Mouse (Mus musculus) stomach, postnatal 0 days (tissue): ENCODE data around the gene Usp35. TPM values are rescaled to one million over a fixed set of nuclear protein-coding genes. Genes with fewer than 3 reads are reported as not detected.
A peak's percentile ranks its signal among the peaks of the same experiment; 100 is the strongest.

Source experiments
- ATAC-seq: fragments of 200-750 bp; cut with Nextera tagmentation; 2 replicates; pipeline ENCODE4 v1.8.0; 2017; ENCODE audit not compliant: low FRiP score, low TSS enrichment
- DNase-seq: peaks from one replicate; pipeline ENCODE4 v3.0.0-alpha.2; 2016; ENCODE audit warnings: low spot score
- H3K27ac ChIP-seq: fragments of 300-500 bp; sonication (generic); replicated peaks from 2 replicates; pipeline ENCODE4 v1.5.1; 2014; ENCODE audit warnings: mild to moderate bottlenecking, control low read depth
- H3K27me3 ChIP-seq: fragments of 300-500 bp; sonication (generic); 2 replicates; pipeline ENCODE4 v1.6.1; 2014; ENCODE audit warnings: low read length; ENCODE audit not compliant: control insufficient read depth, insufficient read depth
- H3K36me3 ChIP-seq: fragments of 300-500 bp; sonication (generic); 2 replicates; pipeline ENCODE4 v1.6.1; 2014; ENCODE audit warnings: low read length, mixed read lengths; ENCODE audit not compliant: control insufficient read depth, insufficient read depth
- H3K4me1 ChIP-seq: fragments of 300-500 bp; sonication (generic); replicated peaks from 2 replicates; pipeline ENCODE4 v1.6.1; 2014; ENCODE audit warnings: antibody characterized with exemption; ENCODE audit not compliant: control insufficient read depth, insufficient read depth
- H3K4me2 ChIP-seq: fragments of 300-500 bp; sonication (generic); replicated peaks from 2 replicates; pipeline ENCODE4 v1.6.1; 2014; ENCODE audit warnings: low read depth, mild to moderate bottlenecking, control low read depth, moderate library complexity
- H3K4me3 ChIP-seq: fragments of 300-500 bp; sonication (generic); 2 replicates; pipeline ENCODE4 v1.5.1; 2014; ENCODE audit warnings: low read depth, low read length, control low read depth
- H3K9ac ChIP-seq: fragments of 300-500 bp; sonication (generic); 2 replicates; pipeline ENCODE4 v1.6.1; 2014; ENCODE audit warnings: mild to moderate bottlenecking, low read length, control low read depth, mixed read lengths
- H3K9me3 ChIP-seq: fragments of 300-500 bp; sonication (generic); 2 replicates; pipeline ENCODE4 v1.6.1; 2016; ENCODE audit warnings: low read length; ENCODE audit not compliant: control insufficient read depth
- CTCF ChIP-seq: IDR thresholded peaks from 2 replicates; pipeline ENCODE4 v1.5.1; 2016; ENCODE audit warnings: antibody characterized with exemption, low read depth, mild to moderate bottlenecking, moderate library complexity
- EP300 ChIP-seq: optimal IDR thresholded peaks from 2 replicates; pipeline ENCODE3; 2016; ENCODE audit warnings: antibody characterized with exemption
- WGBS: fragments of 180-500 bp; shearing (Covaris S2); extraction: QIAGEN DNeasy Blood & Tissue Kit; methylation state at CpG from one replicate; pipeline ENCODE4 v1.1.7; 2014; 5-methylcytosine and 5-hydroxymethylcytosine counted together
- polyA plus RNA-seq: library from polyadenylated mRNA; unstranded; fragments of >200 nt; fragmentation: Nextera tagmentation; extraction: Ambion mirVana; gene quantifications from 2 replicates; pipeline ENCODE4 v1.2.1, GENCODE M21; 2015

Gene Usp35
- polyA plus RNA-seq, 1 experiment from 2014 or later, result 0.62 TPM

- Histone ChIP-seq H3K4me3 (no peak overlapping the region), H3K9ac (no peak overlapping the region), H3K4me2 (no peak overlapping the region), H3K27me3 (no peaks in the 10 kb centered on the region), H3K36me3 (no peaks in the 10 kb centered on the region), H3K9me3 (no peaks in the 10 kb centered on the region), H3K27ac (no peak overlapping the region), H3K4me1 (no peaks in the 10 kb centered on the region; the same call in 1 of the 2 replicates)
- peak; percentile 4 for DNase-seq
- no peak for ATAC-seq
- TF ChIP-seq CTCF (no peak), EP300 (no peak)
- 57% methylated on average over 1 of the region's 1 CpGs for WGBS
Observed at GRCm38 (mm10) chr7:97365887-97366286, 34.1 kb upstream of the Usp35 start.

DNA sequence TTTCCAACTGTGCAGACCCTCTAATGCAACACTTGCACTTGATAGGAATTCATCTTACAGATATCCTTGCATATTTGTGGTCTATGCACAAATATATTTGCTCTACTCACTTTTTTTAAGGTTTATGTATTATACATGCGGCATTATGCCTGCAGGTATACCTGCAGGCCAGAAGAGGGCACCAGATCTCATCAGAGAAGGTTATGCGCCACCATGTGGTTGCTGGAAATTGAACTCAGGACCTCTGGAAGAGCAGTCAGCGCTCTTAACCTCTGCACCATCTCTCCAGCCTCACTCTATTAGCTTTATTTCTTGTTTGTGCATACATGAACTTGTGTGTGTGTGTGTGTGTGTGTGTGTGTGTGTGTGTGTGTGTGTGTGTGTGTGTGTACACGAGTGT lies 29.6 kb upstream of the Usp35 start:
- no peak for ATAC-seq

DNA sequence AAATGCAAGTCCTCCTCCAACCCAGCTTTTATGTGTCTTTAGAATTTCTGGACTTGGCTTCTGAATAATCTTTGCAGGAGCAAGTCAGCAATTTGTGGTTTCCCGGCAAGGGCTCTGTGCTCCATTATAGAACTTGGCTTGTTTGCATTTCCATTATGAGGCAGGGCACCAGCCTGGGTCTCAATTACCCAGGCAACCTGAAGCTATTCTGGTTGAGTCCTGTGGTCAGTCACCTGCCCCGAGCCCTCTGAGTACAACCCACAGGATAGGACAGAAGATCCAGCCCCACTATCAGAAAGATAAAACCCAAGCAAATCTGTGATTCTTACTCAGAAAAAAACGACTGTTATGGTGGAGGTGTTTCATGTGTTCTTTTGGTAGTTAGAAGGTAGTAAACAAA lies 29.1 kb upstream of the Usp35 start:
- Histone ChIP-seq H3K36me3 (no peaks in the 10 kb centered on the region), H3K27me3 (no peaks in the 10 kb centered on the region), H3K4me1 (no peaks in the 10 kb centered on the region), H3K9ac (no peak overlapping the region), H3K4me3 (no peak overlapping the region), H3K4me2 (no peak overlapping the region), H3K9me3 (no peaks in the 10 kb centered on the region), H3K27ac (no peak overlapping the region)
- TF ChIP-seq EP300 (no peak), CTCF (no peak)
- ATAC-seq, result no peak
- DNase-seq, result peak; percentile 7
- 44% methylated on average over 3 of the region's 3 CpGs for WGBS

More for the DNA sequence above, 29.6 kb upstream of the Usp35 start:
- Histone ChIP-seq H3K4me3 (no peak overlapping the region), H3K27ac (no peak overlapping the region), H3K9ac (no peak overlapping the region), H3K9me3 (no peaks in the 10 kb centered on the region), H3K4me2 (no peak overlapping the region), H3K4me1 (no peaks in the 10 kb centered on the region), H3K36me3 (no peaks in the 10 kb centered on the region), H3K27me3 (no peaks in the 10 kb centered on the region)
- 25% methylated on average over 4 of the region's 4 CpGs for WGBS
- peak; percentile 40 for DNase-seq
- TF ChIP-seq EP300 (no peak), CTCF (peak; percentile 82)

DNA sequence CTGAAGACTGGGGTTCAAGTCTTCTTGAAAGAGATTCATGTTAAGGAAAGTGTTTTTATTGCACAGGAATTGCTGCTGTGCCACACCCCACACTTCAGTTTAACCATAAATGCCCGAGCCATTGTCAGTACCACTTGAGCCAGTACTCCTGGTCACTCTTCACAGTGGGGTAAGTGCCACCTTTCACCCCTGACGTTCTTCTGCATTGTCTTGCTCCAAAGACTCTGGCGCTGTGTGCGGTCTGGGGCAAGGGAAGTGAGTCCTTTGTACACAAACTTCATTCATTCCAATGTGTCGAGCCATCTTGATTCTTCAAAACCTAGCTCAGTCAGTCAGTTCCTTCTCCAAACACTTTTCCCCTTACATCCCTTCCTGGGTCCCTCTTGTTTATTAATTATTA lies 28.3 kb upstream of the Usp35 start:
- DNase-seq (peak; percentile 7), ATAC-seq (no peak)
- whole genome bisulfite sequencing, result 64% methylated on average over 5 of the region's 5 CpGs
- Histone ChIP-seq H3K9me3 (no peaks in the 10 kb centered on the region), H3K4me2 (no peak overlapping the region), H3K27me3 (no peaks in the 10 kb centered on the region), H3K4me1 (no peaks in the 10 kb centered on the region), H3K36me3 (no peaks in the 10 kb centered on the region), H3K9ac (no peak overlapping the region), H3K27ac (no peak overlapping the region), H3K4me3 (no peak overlapping the region)
- TF ChIP-seq CTCF, result no peak
- TF ChIP-seq EP300, result no peak

DNA sequence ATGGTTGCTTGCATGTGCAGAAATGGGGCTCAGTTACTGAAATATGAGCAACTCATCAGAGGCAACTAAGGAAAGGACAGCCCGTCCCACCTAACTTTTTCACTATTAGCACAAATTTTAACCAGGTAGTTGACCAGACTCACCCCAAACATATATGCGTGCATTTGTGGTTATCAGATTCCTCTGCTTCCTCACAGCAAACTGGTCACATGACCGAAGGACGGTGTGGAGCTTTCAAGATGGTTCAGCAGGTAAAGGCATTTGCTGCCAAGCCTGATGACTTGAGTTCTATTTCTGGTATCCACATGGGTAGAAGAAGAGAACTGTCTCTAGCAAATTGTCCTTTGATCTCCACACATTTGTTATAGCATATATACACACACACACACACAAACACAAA lies 26.5 kb upstream of the Usp35 start:
- peak; percentile 7 for DNase-seq
- 86% methylated on average over 4 of the region's 4 CpGs for WGBS
- Histone ChIP-seq H3K9ac (no peak overlapping the region), H3K4me3 (no peak overlapping the region), H3K4me1 (no peaks in the 10 kb centered on the region), H3K4me2 (no peak overlapping the region), H3K36me3 (no peaks in the 10 kb centered on the region), H3K9me3 (no peaks in the 10 kb centered on the region), H3K27ac (no peak overlapping the region), H3K27me3 (no peaks in the 10 kb centered on the region)
- no peak for ATAC-seq
- no peak for TF ChIP-seq EP300
- TF ChIP-seq CTCF, result no peak

DNA sequence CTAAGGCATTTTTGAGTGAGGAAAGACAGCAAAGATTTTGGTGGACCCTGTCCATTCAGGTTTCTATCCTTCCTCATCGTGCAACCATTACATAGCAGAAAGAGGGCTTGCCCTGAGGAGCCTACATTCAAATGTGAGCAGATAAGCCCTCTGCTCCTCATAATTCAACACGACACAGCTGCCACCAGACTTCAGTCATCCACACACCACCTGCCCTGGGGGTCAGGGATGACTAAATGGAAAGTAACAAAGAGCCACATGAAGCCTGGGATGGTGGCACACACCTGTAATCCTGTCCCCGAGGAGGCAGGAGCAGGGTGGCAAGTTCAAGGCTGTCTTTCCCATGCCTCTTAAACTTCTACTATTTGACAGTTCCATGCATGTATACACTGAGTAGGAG lies 26.0 kb upstream of the Usp35 start:
- Histone ChIP-seq H3K36me3 (no peaks in the 10 kb centered on the region), H3K4me2 (no peak overlapping the region), H3K4me1 (no peaks in the 10 kb centered on the region), H3K27ac (no peak overlapping the region), H3K9me3 (no peaks in the 10 kb centered on the region), H3K9ac (no peak overlapping the region), H3K27me3 (no peaks in the 10 kb centered on the region), H3K4me3 (no peak overlapping the region)
- WGBS, result 67% methylated on average over 3 of the region's 3 CpGs
- no peak for ATAC-seq
- peak; percentile 7 for DNase-seq
- TF ChIP-seq EP300 (no peak), CTCF (no peak)
